Mouse (Mus musculus): ENCODE measurements at regions not wholly inside any gene's neighbourhood (a gene's known extent, or its start where the extent isn't known, plus 50 kb on each side); places are given as distances from the start of the nearest gene placed in this dataset.

GRCm38 (mm10) chr11:91065365-91065764 is 377.2 kb upstream of the Tom1l1 start:
- Histone ChIP-seq H3K27me3 (ENCODE audit: control insufficient read depth, insufficient read depth, low read length) (no peaks in the 10 kb centered on the region), H3K4me1 (ENCODE audit: control insufficient read depth, insufficient read depth) (no peaks in the 10 kb centered on the region; the same call in 1 of the 2 replicates), H3K9me3 (replicated peaks; ENCODE audit: control insufficient read depth, low read length) (no peaks in the 10 kb centered on the region), H3K4me3 (ENCODE audit: low read depth, low read length) (no peak overlapping the region), H3K9ac (replicated peaks; ENCODE audit: low read depth, low read length) (no peak overlapping the region), H3K36me3 (replicated peaks; ENCODE audit: control insufficient read depth, insufficient read depth, low read length) (no peaks in the 10 kb centered on the region), H3K27ac (ENCODE audit: low read depth) (no peak overlapping the region), H3K4me2 (ENCODE audit: low read depth, low read length) (no peak overlapping the region)
- 62% methylated on average over 6 of the region's 6 CpGs for WGBS
- ATAC-seq (ENCODE audit: insufficient read depth, low read depth) (no peak), DNase-seq (ENCODE audit: low spot score) (no peak)
- TF ChIP-seq CTCF (IDR thresholded peaks at IDR 0.05; ENCODE audit: low read depth), result no peak

GRCm38 (mm10) chr11:91056966-91057597 is 368.9 kb upstream of the Tom1l1 start:
- H3K9me3 ChIP-seq (replicated peaks; ENCODE audit: control insufficient read depth, low read length), result no peaks in the 10 kb centered on the region
- no peak overlapping the region for H3K9ac ChIP-seq (replicated peaks; ENCODE audit: low read depth, low read length)
- TF ChIP-seq CTCF (IDR thresholded peaks at IDR 0.05; ENCODE audit: low read depth) (no peak), EP300 (IDR thresholded peaks at IDR 0.05; ENCODE audit: low read depth) (no peak)
- 42% methylated on average over 9 of the region's 9 CpGs for WGBS
- H3K27me3 ChIP-seq (ENCODE audit: control insufficient read depth, insufficient read depth, low read length), result no peaks in the 10 kb centered on the region
- DNase-seq (ENCODE audit: low spot score) (no peak), ATAC-seq (ENCODE audit: insufficient read depth, low read depth) (no peak)
- H3K4me2 ChIP-seq (ENCODE audit: low read depth, low read length), result no peak overlapping the region
- H3K4me1 ChIP-seq (ENCODE audit: control insufficient read depth, insufficient read depth), result no peaks in the 10 kb centered on the region
- H3K4me3 ChIP-seq (ENCODE audit: low read depth, low read length), result no peak overlapping the region
- no peak overlapping the region for H3K27ac ChIP-seq (ENCODE audit: low read depth)
- H3K36me3 ChIP-seq (replicated peaks; ENCODE audit: control insufficient read depth, insufficient read depth, low read length), result no peaks in the 10 kb centered on the region

- ATAC-seq (ENCODE audit: insufficient read depth, low read depth), result no peak
- Histone ChIP-seq H3K4me2 (ENCODE audit: low read depth, low read length) (no peak overlapping the region), H3K4me1 (ENCODE audit: control insufficient read depth, insufficient read depth) (no peaks in the 10 kb centered on the region), H3K9ac (replicated peaks; ENCODE audit: low read depth, low read length) (no peak overlapping the region), H3K4me3 (ENCODE audit: low read depth, low read length) (no peak overlapping the region), H3K9me3 (replicated peaks; ENCODE audit: control insufficient read depth, low read length) (no peaks in the 10 kb centered on the region), H3K36me3 (replicated peaks; ENCODE audit: control insufficient read depth, insufficient read depth, low read length) (no peaks in the 10 kb centered on the region), H3K27me3 (ENCODE audit: control insufficient read depth, insufficient read depth, low read length) (no peaks in the 10 kb centered on the region), H3K27ac (ENCODE audit: low read depth) (no peak overlapping the region)
- TF ChIP-seq EP300 (IDR thresholded peaks at IDR 0.05; ENCODE audit: low read depth) (no peak), CTCF (IDR thresholded peaks at IDR 0.05; ENCODE audit: low read depth) (no peak)
- no peak for DNase-seq (ENCODE audit: low spot score)
- WGBS, result 77% methylated on average over 2 of the region's 2 CpGs
Observed at GRCm38 (mm10) chr11:91053321-91053720, 365.2 kb upstream of the Tom1l1 start.

- ATAC-seq (ENCODE audit: insufficient read depth, low read depth) (no peak), DNase-seq (ENCODE audit: low spot score) (no peak)
- 74% methylated on average over 3 of the region's 3 CpGs for WGBS
- H3K4me3 ChIP-seq (ENCODE audit: low read depth, low read length), result no peak overlapping the region
- H3K27me3 ChIP-seq (ENCODE audit: control insufficient read depth, insufficient read depth, low read length), result no peaks in the 10 kb centered on the region
- H3K4me2 ChIP-seq (ENCODE audit: low read depth, low read length), result no peak overlapping the region
- H3K27ac ChIP-seq (ENCODE audit: low read depth), result no peak overlapping the region
- TF ChIP-seq CTCF (IDR thresholded peaks at IDR 0.05; ENCODE audit: low read depth), result no peak
- no peak overlapping the region for H3K9ac ChIP-seq (replicated peaks; ENCODE audit: low read depth, low read length)
- no peaks in the 10 kb centered on the region for H3K9me3 ChIP-seq (replicated peaks; ENCODE audit: control insufficient read depth, low read length)
- no peaks in the 10 kb centered on the region for H3K36me3 ChIP-seq (replicated peaks; ENCODE audit: control insufficient read depth, insufficient read depth, low read length)
- H3K4me1 ChIP-seq (ENCODE audit: control insufficient read depth, insufficient read depth), result no peaks in the 10 kb centered on the region
Observed at GRCm38 (mm10) chr11:91051646-91052045, 363.5 kb upstream of the Tom1l1 start.

- Histone ChIP-seq H3K9me3 (replicated peaks; ENCODE audit: control insufficient read depth, low read length) (no peaks in the 10 kb centered on the region), H3K4me2 (ENCODE audit: low read depth, low read length) (no peak overlapping the region), H3K27me3 (ENCODE audit: control insufficient read depth, insufficient read depth, low read length) (no peaks in the 10 kb centered on the region), H3K4me3 (ENCODE audit: low read depth, low read length) (no peak overlapping the region), H3K9ac (replicated peaks; ENCODE audit: low read depth, low read length) (no peak overlapping the region), H3K27ac (ENCODE audit: low read depth) (no peak overlapping the region), H3K36me3 (replicated peaks; ENCODE audit: control insufficient read depth, insufficient read depth, low read length) (no peaks in the 10 kb centered on the region), H3K4me1 (ENCODE audit: control insufficient read depth, insufficient read depth) (no peaks in the 10 kb centered on the region)
- whole genome bisulfite sequencing, result 65% methylated on average over 3 of the region's 3 CpGs
- DNase-seq (ENCODE audit: low spot score) (no peak), ATAC-seq (ENCODE audit: insufficient read depth, low read depth) (no peak)
- no peak for TF ChIP-seq CTCF (IDR thresholded peaks at IDR 0.05; ENCODE audit: low read depth)
- TF ChIP-seq EP300 (IDR thresholded peaks at IDR 0.05; ENCODE audit: low read depth), result no peak
Observed at GRCm38 (mm10) chr11:91041486-91041885, 353.3 kb upstream of the Tom1l1 start.
